Mouse (Mus musculus) ES-E14 (cell line): ENCODE measurements at regions not wholly inside any gene's neighbourhood (a gene's known extent, or its start where the extent isn't known, plus 50 kb on each side); places are given as distances from the start of the nearest gene placed in this dataset.

ENCODE experiments used
- DNase-seq: peaks from one replicate; pipeline ENCODE4 v3.0.0-alpha.2; 2013; ENCODE audit warnings: low read depth, low spot score
- H3K27ac ChIP-seq: 2 replicates; pipeline ENCODE4 v1.5.1; 2012; ENCODE audit warnings: low read depth, mild to moderate bottlenecking, low read length, moderate library complexity, mixed read lengths; ENCODE audit not compliant: poor library complexity, insufficient read depth, severe bottlenecking
- H3K36me3 ChIP-seq: 2 replicates; pipeline ENCODE4 v1.6.1; 2012; ENCODE audit warnings: mild to moderate bottlenecking, low read length, moderate library complexity, mixed read lengths; ENCODE audit not compliant: control insufficient read depth, poor library complexity, insufficient read depth, severe bottlenecking
- H3K4me1 ChIP-seq, 2 experiments: fragments of 150-350 bp in 1 of 2; sonication (generic) in 1 of 2; 2 replicates each; pipeline ENCODE4 v1.6.1; 2012; ENCODE audit warnings: low read length in 2 of 2, mild to moderate bottlenecking in 1 of 2, mixed read lengths in 1 of 2; ENCODE audit not compliant: control insufficient read depth in 2 of 2, insufficient read depth in 2 of 2, poor library complexity in 1 of 2
- H3K4me3 ChIP-seq, 2 experiments: fragments of 150-350 bp in 1 of 2; sonication (generic) in 1 of 2; 2 replicates each; pipeline ENCODE4 v1.5.1; 2012; ENCODE audit warnings: low read length in 2 of 2, low read depth in 1 of 2, mild to moderate bottlenecking in 1 of 2, mixed read lengths in 1 of 2; ENCODE audit not compliant: insufficient read depth in 1 of 2, poor library complexity in 1 of 2, severe bottlenecking in 1 of 2
- H3K9ac ChIP-seq: 2 replicates; pipeline ENCODE4 v1.6.1; 2012; ENCODE audit warnings: low read depth, mild to moderate bottlenecking, low read length, mixed read lengths; ENCODE audit not compliant: poor library complexity, insufficient read depth, severe bottlenecking
- H3K9me3 ChIP-seq: fragments of 150-350 bp; sonication (generic); 2 replicates; pipeline ENCODE4 v1.6.1; 2012; ENCODE audit warnings: low read depth, mild to moderate bottlenecking, low read length; ENCODE audit not compliant: control insufficient read depth, insufficient read depth
- CHD2 ChIP-seq: IDR thresholded peaks from 2 replicates; pipeline ENCODE4 v1.6.1; 2014; ENCODE audit warnings: mild to moderate bottlenecking, low read depth, low read length, inconsistent platforms
- HCFC1 ChIP-seq: IDR thresholded peaks from 2 replicates; pipeline ENCODE4 v1.6.1; 2012; ENCODE audit warnings: low read length, inconsistent platforms, borderline replicate concordance; ENCODE audit not compliant: insufficient read depth
- MAFK ChIP-seq: IDR thresholded peaks from 2 replicates; pipeline ENCODE4 v1.6.1; 2014; ENCODE audit warnings: mild to moderate bottlenecking, low read depth, low read length, inconsistent platforms; ENCODE audit not compliant: insufficient read depth
- ZC3H11A ChIP-seq: IDR thresholded peaks from 2 replicates; pipeline ENCODE4 v1.6.1; 2012; ENCODE audit warnings: low read depth, mild to moderate bottlenecking, inconsistent platforms, low read length, borderline replicate concordance
- ZNF384 ChIP-seq: IDR thresholded peaks from 2 replicates; pipeline ENCODE4 v1.6.1; 2012; ENCODE audit warnings: low read depth, low read length, inconsistent platforms
- in situ Hi-C, 2 experiments: fragments of 600-800 bp; cut with MboI; formaldehyde crosslinking; loops; one replicate each; pipeline ENCODE4 v1.15.1; 2025; ENCODE audit warnings: low sequenced_read_pairs in 2 of 2, inconsistent platforms in 1 of 2; ENCODE audit not compliant: unreplicated experiment in 2 of 2

GRCm38 (mm10) chr11:7010858-7011257 lies 52.4 kb upstream of the Adcy1 start:
- Histone ChIP-seq H3K9me3 (no peaks in the 10 kb centered on the region), H3K4me1 (no peaks in the 10 kb centered on the region), H3K4me3 (no peak overlapping the region), H3K36me3 (no peaks in the 10 kb centered on the region), H3K27ac (no peak overlapping the region), H3K9ac (no peak overlapping the region)
- DNase-seq, result no peak
- in situ Hi-C loops, result no loop called here
- TF ChIP-seq ZNF384, result no peak
- no peak for TF ChIP-seq MAFK
- no peak for TF ChIP-seq CHD2
- TF ChIP-seq HCFC1, result no peak
- TF ChIP-seq ZC3H11A, result no peak

GRCm38 (mm10) chr11:6999329-6999728 lies 64.0 kb upstream of the Adcy1 start:
- H3K4me1 ChIP-seq, result no peaks in the 10 kb centered on the region
- no peak overlapping the region for H3K27ac ChIP-seq
- H3K36me3 ChIP-seq, result no peaks in the 10 kb centered on the region
- no peak for DNase-seq
- TF ChIP-seq MAFK (no peak), ZC3H11A (no peak), HCFC1 (no peak), CHD2 (no peak), ZNF384 (no peak)
- H3K9me3 ChIP-seq, result no peaks in the 10 kb centered on the region
- in situ Hi-C loops, result no loop called here
- no peak overlapping the region for H3K4me3 ChIP-seq
- H3K9ac ChIP-seq, result no peak overlapping the region

- H3K27ac ChIP-seq, result no peak overlapping the region
- H3K9me3 ChIP-seq, result no peaks in the 10 kb centered on the region
- no peak overlapping the region for H3K4me3 ChIP-seq
- no peak for TF ChIP-seq HCFC1
- TF ChIP-seq ZNF384, result no peak
- no peak for TF ChIP-seq ZC3H11A
- TF ChIP-seq MAFK, result no peak
- no peak for TF ChIP-seq CHD2
- H3K9ac ChIP-seq, result no peak overlapping the region
- no peaks in the 10 kb centered on the region for H3K4me1 ChIP-seq
- DNase-seq, result no peak
- in situ Hi-C loops, result no loop called here
- no peaks in the 10 kb centered on the region for H3K36me3 ChIP-seq
Measured at GRCm38 (mm10) chr11:6998810-6999209, 64.5 kb upstream of the Adcy1 start.

DNA sequence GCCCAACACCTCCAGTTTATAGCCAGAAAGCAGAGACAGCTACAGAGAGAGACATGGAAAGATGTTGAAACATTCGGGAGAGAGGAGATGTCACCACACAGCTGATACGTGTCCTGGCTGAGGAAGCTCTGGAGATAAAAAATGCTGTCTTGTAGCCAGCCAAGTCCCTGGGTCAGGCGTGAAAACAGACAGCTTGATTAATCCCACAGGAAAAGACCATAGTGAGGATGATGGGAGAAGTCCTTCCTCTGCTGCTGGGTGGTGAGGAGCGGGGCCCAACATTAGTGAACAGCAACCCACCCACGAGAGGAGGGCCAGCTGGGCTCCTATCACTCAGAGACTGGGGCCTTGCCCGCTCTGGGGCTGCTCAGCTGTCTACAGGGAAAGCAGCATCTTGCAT lies 65.8 kb upstream of the Adcy1 start:
- no peak overlapping the region for H3K9ac ChIP-seq
- H3K9me3 ChIP-seq, result no peaks in the 10 kb centered on the region
- TF ChIP-seq HCFC1 (no peak), ZC3H11A (no peak), CHD2 (no peak), MAFK (no peak), ZNF384 (no peak)
- DNase-seq, result no peak
- no peaks in the 10 kb centered on the region for H3K4me1 ChIP-seq
- H3K27ac ChIP-seq, result no peak overlapping the region
- in situ Hi-C loops, result no loop called here
- no peak overlapping the region for H3K4me3 ChIP-seq
- no peaks in the 10 kb centered on the region for H3K36me3 ChIP-seq

DNA sequence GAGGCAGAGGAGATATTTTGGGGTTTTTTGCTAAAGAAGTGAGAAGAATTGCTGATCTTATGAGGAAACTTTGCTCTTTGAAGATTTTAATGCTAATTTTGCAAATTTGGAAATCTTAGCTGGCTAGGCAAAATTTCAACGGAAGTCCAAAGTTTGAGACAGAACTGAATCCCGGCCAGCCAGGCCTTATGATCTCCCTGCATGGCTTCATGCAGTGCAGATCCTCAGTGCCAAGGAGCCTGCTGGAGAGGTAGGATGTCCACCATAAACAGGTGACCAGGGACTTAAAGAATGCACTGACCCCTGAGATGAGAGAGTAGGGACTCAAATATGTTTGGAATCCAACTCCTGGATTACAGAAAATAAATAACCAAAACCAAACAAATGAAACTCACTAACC lies 69.6 kb upstream of the Adcy1 start:
- no peaks in the 10 kb centered on the region for H3K9me3 ChIP-seq
- in situ Hi-C loops, result no loop called here
- H3K9ac ChIP-seq, result no peak overlapping the region
- H3K4me3 ChIP-seq, result no peak overlapping the region
- no peak overlapping the region for H3K27ac ChIP-seq
- TF ChIP-seq ZNF384 (no peak), CHD2 (no peak), HCFC1 (no peak), ZC3H11A (no peak), MAFK (no peak)
- no peaks in the 10 kb centered on the region for H3K36me3 ChIP-seq
- H3K4me1 ChIP-seq, result no peaks in the 10 kb centered on the region
- no peak for DNase-seq
